Mouse (Mus musculus) kidney, embryonic 15.5 days (tissue): ENCODE results near the gene Cdca5. TPM values are rescaled to one million over a fixed set of nuclear protein-coding genes. Genes with fewer than 3 reads are reported as not detected.
A peak's percentile ranks its signal among the peaks of the same experiment; 100 is the strongest.
"Not testable (repeated sequence)": the region's sequence is repeated elsewhere in the genome, so short reads cannot be mapped to it uniquely, and the experiment has no call there.

ENCODE experiments used
- ATAC-seq: fragments of 200-750 bp; cut with Nextera tagmentation; replicated peaks from 2 replicates; pipeline ENCODE4 v1.8.0; 2017; ENCODE audit warnings: moderate TSS enrichment; ENCODE audit not compliant: low FRiP score
- H3K27ac ChIP-seq: fragments of 300-500 bp; sonication (generic); 2 replicates; pipeline ENCODE4 v1.5.1; 2015; ENCODE audit warnings: mild to moderate bottlenecking, inconsistent platforms
- H3K27me3 ChIP-seq: fragments of 300-500 bp; sonication (generic); 2 replicates; pipeline ENCODE4 v1.6.1; 2015; ENCODE audit warnings: inconsistent platforms
- H3K36me3 ChIP-seq: fragments of 300-500 bp; sonication (generic); 2 replicates; pipeline ENCODE4 v1.6.1; 2015; ENCODE audit warnings: inconsistent platforms
- H3K4me1 ChIP-seq: fragments of 300-500 bp; sonication (generic); 2 replicates; pipeline ENCODE4 v1.6.1; 2015; ENCODE audit warnings: inconsistent platforms
- H3K4me2 ChIP-seq: fragments of 300-500 bp; sonication (generic); 2 replicates; pipeline ENCODE4 v1.6.1; 2015; ENCODE audit warnings: moderate library complexity, mild to moderate bottlenecking, inconsistent platforms
- H3K4me3 ChIP-seq: fragments of 300-500 bp; sonication (generic); replicated peaks from 2 replicates; pipeline ENCODE4 v1.5.1; 2015; ENCODE audit warnings: mild to moderate bottlenecking, inconsistent platforms
- H3K9ac ChIP-seq: fragments of 300-500 bp; sonication (generic); 2 replicates; pipeline ENCODE4 v1.6.1; 2015; ENCODE audit warnings: mild to moderate bottlenecking, inconsistent platforms
- H3K9me3 ChIP-seq: fragments of 300-500 bp; sonication (generic); replicated peaks from 2 replicates; pipeline ENCODE4 v1.6.1; 2016; ENCODE audit warnings: inconsistent platforms
- WGBS: fragments of 180-500 bp; shearing (Covaris S2); methylation state at CpG from one replicate; pipeline ENCODE4 v1.1.7; 2015; ENCODE audit warnings: mixed read lengths; 5-methylcytosine and 5-hydroxymethylcytosine counted together
- polyA plus RNA-seq: library from polyadenylated mRNA; unstranded; fragments of >200 nt; fragmentation: Nextera tagmentation; extraction: Ambion mirVana; gene quantifications from 2 replicates; pipeline ENCODE4 v1.2.1, GENCODE M21; 2015

Gene Cdca5
- polyA plus RNA-seq: 44.8 and 45.8 TPM in 2 replicates

- H3K27me3 ChIP-seq: no peaks in the 10 kb centered on the region
- peaks cover 23% of the 10 kb centered on the region for H3K4me1 ChIP-seq
- H3K4me2 ChIP-seq: peak within 1 kb of the TSS; percentile 80
- H3K4me3 ChIP-seq: peak within 1 kb of the TSS; percentile 64
- H3K9me3 ChIP-seq: no peaks in the 10 kb centered on the region
- peak; percentile 89 for ATAC-seq
- peaks cover 73% of the 10 kb centered on the region for H3K36me3 ChIP-seq
- WGBS: under 1% methylated on average over 58 of the region's 58 CpGs
- peak within 1 kb of the TSS; percentile 67 for H3K9ac ChIP-seq
- peak within 1 kb of the TSS; percentile 72 for H3K27ac ChIP-seq
Measured at GRCm38 (mm10) chr19:6084478-6085248, at the start of gene Cdca5, which contains the start of gene Zfpl1. Gene Cdca5, plus strand, starts transcription at chr19:6084983. Gene Zfpl1, minus strand, starts transcription at chr19:6084956.

GRCm38 (mm10) chr19:6035966-6036585 lies 48.7 kb upstream of the Cdca5 start:
- Histone ChIP-seq H3K36me3 (no peaks in the 10 kb centered on the region), H3K27me3 (no peaks in the 10 kb centered on the region), H3K4me2 (no peak overlapping the region), H3K4me3 (no peak overlapping the region), H3K27ac (no peak overlapping the region), H3K9ac (no peak overlapping the region), H3K4me1 (no peaks in the 10 kb centered on the region), H3K9me3 (no peaks in the 10 kb centered on the region)
- 70% methylated on average over 9 of the region's 9 CpGs for WGBS
- no peak for ATAC-seq

- Histone ChIP-seq H3K4me3 (no peak overlapping the region), H3K36me3 (no peaks in the 10 kb centered on the region), H3K9me3 (no peaks in the 10 kb centered on the region), H3K27ac (no peak overlapping the region), H3K4me1 (peaks cover 11% of the 10 kb centered on the region), H3K27me3 (no peaks in the 10 kb centered on the region), H3K4me2 (no peak overlapping the region), H3K9ac (no peak overlapping the region)
- ATAC-seq: no peak
Measured at GRCm38 (mm10) chr19:6037695-6038094, 47.1 kb upstream of the Cdca5 start.

- Histone ChIP-seq H3K36me3 (no peaks in the 10 kb centered on the region), H3K9me3 (no peaks in the 10 kb centered on the region), H3K4me2 (no peak overlapping the region), H3K27me3 (no peaks in the 10 kb centered on the region), H3K9ac (no peak overlapping the region), H3K4me1 (peaks cover 11% of the 10 kb centered on the region), H3K27ac (no peak overlapping the region), H3K4me3 (no peak overlapping the region)
- WGBS: 82% methylated on average over 7 of the region's 7 CpGs
- ATAC-seq: no peak
Measured at GRCm38 (mm10) chr19:6038326-6038725, 46.5 kb upstream of the Cdca5 start.

- Histone ChIP-seq H3K9me3 (no peaks in the 10 kb centered on the region), H3K36me3 (no peaks in the 10 kb centered on the region), H3K4me3 (no peak overlapping the region), H3K4me1 (peaks cover 12% of the 10 kb centered on the region), H3K27ac (no peak overlapping the region), H3K27me3 (no peaks in the 10 kb centered on the region), H3K9ac (no peak overlapping the region), H3K4me2 (no peak overlapping the region)
- no peak for ATAC-seq
Measured at GRCm38 (mm10) chr19:6040002-6040401, 44.8 kb upstream of the Cdca5 start.

- Histone ChIP-seq H3K4me1 (peaks cover 22% of the 10 kb centered on the region), H3K27me3 (no peaks in the 10 kb centered on the region), H3K9me3 (no peaks in the 10 kb centered on the region), H3K27ac (peak overlapping the region; percentile 56; the same call in 1 of the 2 replicates), H3K4me2 (no peak overlapping the region), H3K4me3 (no peak overlapping the region), H3K36me3 (no peaks in the 10 kb centered on the region), H3K9ac (0 out of 2 replicates have a peak overlapping the region, but pooled peaks have one; percentile 10)
- no peak for ATAC-seq
- 83% methylated on average over 9 of the region's 9 CpGs for WGBS
Measured at GRCm38 (mm10) chr19:6042293-6042692, 42.5 kb upstream of the Cdca5 start.

- Histone ChIP-seq H3K36me3 (peaks cover 11% of the 10 kb centered on the region), H3K4me1 (peaks cover 38% of the 10 kb centered on the region)
- not testable (repeated sequence) for H3K4me3 ChIP-seq, H3K9ac ChIP-seq, ATAC-seq, H3K27me3 ChIP-seq, H3K9me3 ChIP-seq, H3K27ac ChIP-seq, H3K4me2 ChIP-seq
- WGBS: 63% methylated on average over 4 of the region's 4 CpGs
Measured at GRCm38 (mm10) chr19:6044102-6044501, 40.7 kb upstream of the Cdca5 start.

GRCm38 (mm10) chr19:6045366-6046293 lies 39.2 kb upstream of the Cdca5 start:
- 17% methylated on average over 20 of the region's 20 CpGs for WGBS
- Histone ChIP-seq H3K36me3 (peaks cover 26% of the 10 kb centered on the region), H3K4me3 (peak overlapping the region; percentile 99), H3K27me3 (no peaks in the 10 kb centered on the region), H3K9ac (peak overlapping the region; percentile 88), H3K4me2 (peak overlapping the region; percentile 86), H3K9me3 (no peaks in the 10 kb centered on the region), H3K27ac (peak overlapping the region; percentile 99), H3K4me1 (peaks cover 38% of the 10 kb centered on the region)
- ATAC-seq: no peak

GRCm38 (mm10) chr19:6046294-6047153 lies 38.3 kb upstream of the Cdca5 start, which contains the start of gene Syvn1:
Gene Syvn1, plus strand, starts transcription at chr19:6046576.
- WGBS: under 1% methylated on average over 65 of the region's 65 CpGs

GRCm38 (mm10) chr19:6047154-6047898 lies 37.5 kb upstream of the Cdca5 start:
- Histone ChIP-seq H3K27ac (peak overlapping the region; percentile 99), H3K36me3 (peaks cover 43% of the 10 kb centered on the region), H3K4me2 (peak overlapping the region; percentile 86), H3K9ac (peak overlapping the region; percentile 88), H3K4me1 (peaks cover 28% of the 10 kb centered on the region), H3K27me3 (no peaks in the 10 kb centered on the region), H3K9me3 (no peaks in the 10 kb centered on the region), H3K4me3 (peak overlapping the region; percentile 99)
- ATAC-seq: peak; percentile 10; the same call in 1 of the 2 replicates
- WGBS: 1% methylated on average over 44 of the region's 44 CpGs

More at GRCm38 (mm10) chr19:6046294-6047153, 38.3 kb upstream of the Cdca5 start, which contains the start of gene Syvn1:
- no peaks in the 10 kb centered on the region for H3K9me3 ChIP-seq
- peak within 1 kb of the TSS; percentile 88 for H3K9ac ChIP-seq
- H3K4me1 ChIP-seq: peaks cover 36% of the 10 kb centered on the region
- peaks cover 35% of the 10 kb centered on the region for H3K36me3 ChIP-seq
- peak within 1 kb of the TSS; percentile 86 for H3K4me2 ChIP-seq
- peak within 1 kb of the TSS; percentile 99 for H3K4me3 ChIP-seq
- H3K27me3 ChIP-seq: no peaks in the 10 kb centered on the region
- peak; percentile 91 for ATAC-seq
- H3K27ac ChIP-seq: peak within 1 kb of the TSS; percentile 99
